Mouse (Mus musculus) cerebellum, postnatal 4 days (tissue): ENCODE measurements around the gene Ncor1.
"Not testable (repeated sequence)": the region's sequence is repeated elsewhere in the genome, so short reads cannot be mapped to it uniquely, and the experiment has no call there.

ENCODE experiments used
- DNase-seq, 2 experiments: peaks; one replicate each; pipeline ENCODE4 v3.0.0; 2022; ENCODE audit warnings: low spot score in 2 of 2, mixed read lengths in 1 of 2

The Ncor1 gene

GRCm38 (mm10) chr11:62458780-62459179 is 439 bp upstream of the Ncor1 start:
- no peak for DNase-seq

DNA sequence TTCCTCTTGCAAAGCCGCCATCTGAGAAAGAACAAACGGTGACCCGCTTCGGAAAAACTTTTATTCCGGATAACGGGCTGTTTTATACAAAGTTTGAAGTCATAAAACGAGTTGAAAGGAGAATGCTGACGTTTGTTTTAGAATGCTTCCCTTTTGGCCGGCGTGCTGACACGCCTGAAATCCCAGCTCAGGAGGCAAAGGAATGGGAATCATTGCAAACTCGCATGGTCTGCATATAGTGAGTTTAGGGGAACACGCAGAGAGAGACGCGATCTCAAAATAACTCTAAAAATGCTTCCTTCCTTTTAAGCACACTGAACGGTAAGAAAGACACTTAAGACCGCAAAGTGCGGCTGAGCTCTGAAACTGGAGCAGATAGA is 460 bp downstream of the Ncor1 start:
- DNase-seq = peak in 1 of 2 experiments; percentile 1

- peak; percentile 69 to 81 for DNase-seq
Observed at GRCm38 (mm10) chr11:62457241-62457890, 975 bp downstream of the Ncor1 start.

DNA sequence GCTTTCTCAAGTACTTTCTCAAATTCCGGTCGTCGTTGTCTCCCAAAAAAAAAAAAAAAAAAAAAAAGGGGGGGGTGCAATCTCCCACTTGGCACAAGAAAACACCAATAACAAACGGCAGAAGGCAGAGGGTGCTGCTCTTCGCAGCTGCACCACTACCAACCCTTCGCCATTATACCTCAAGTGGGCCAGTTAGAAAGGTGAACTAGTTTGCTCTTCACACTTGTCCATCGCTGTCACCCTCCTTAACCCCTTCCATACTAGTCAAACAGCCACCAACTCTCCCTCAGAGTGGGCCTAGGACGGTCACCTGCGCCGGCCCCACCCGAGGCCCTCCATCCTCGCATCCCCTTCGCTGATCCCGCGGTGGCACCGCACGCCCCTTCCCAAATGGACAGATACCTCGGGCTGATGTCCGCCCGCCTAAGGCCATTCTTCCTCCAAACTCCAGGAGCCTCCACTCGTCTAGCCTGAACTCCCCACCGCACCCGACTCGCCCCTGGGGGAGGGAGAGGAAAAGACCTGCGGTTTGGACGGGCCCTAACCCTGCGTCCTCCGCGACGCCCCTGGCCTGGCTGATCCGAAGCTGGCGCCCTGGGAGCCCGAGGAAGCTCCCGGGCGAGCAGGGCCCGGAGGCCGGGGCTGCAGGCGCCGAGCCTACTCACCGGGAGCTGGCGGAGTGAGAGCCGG is 1.7 kb downstream of the Ncor1 start:
- peak; percentile 24 to 47 for DNase-seq

GRCm38 (mm10) chr11:62456021-62456482 is 2.3 kb downstream of the Ncor1 start:
- no peak for DNase-seq

DNA sequence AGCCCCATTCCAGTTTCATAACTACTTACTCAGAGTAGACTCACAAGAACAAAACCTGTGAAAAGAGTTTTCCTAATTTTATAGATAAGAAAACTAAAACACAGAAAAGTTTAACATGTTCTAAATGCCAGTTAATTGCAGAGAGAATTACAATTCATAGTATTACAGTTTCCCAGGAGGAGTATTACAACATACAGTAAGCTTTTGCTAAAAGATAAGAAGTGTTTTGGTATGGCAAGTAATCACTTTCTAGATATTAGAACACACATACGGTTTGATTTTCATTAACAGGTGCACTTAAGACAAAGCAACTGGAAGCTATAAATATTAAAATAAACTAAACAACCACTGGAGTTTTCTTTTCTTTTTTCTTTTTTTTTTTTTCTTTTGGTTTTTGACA is 3.1 kb downstream of the Ncor1 start:
- no peak for DNase-seq

DNA sequence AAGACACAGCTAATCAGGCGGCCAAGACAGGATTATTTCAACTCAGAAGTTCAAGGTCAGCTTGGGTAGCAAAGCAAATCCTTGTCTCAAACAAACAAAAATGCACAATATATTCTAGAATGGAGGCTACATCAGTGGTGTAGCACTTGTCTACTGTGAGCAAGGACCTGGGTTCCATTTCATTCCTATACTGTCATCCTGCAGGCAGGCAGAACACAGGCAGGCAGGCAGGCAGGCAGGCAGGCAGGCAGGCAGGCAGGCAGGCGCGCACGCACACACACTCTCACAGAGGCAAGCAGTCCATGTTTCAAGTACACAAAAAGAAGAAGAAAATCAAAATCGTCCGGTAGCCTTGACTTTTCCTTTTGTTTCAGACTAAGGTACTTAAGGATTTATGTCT is 9.4 kb downstream of the Ncor1 start:
- DNase-seq = no peak

DNA sequence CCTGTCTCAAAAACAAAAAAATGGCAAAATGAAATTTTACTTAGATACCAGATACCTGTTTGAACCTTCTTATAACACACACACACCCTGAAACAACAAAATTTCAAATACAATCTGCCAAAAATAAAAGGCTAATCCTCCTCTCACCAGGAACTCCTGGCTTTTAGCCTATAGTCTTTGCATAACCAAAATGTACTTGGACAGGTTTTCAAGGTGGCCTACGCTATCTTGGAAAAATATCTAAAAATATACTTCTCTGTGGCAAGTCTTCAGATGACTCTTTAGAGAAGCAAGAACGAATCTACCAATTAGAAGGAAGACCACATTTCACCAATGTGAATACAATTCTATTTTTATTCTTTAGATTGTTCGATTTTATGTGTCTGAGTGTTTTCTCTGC is 12.5 kb downstream of the Ncor1 start:
- DNase-seq = no peak

DNA sequence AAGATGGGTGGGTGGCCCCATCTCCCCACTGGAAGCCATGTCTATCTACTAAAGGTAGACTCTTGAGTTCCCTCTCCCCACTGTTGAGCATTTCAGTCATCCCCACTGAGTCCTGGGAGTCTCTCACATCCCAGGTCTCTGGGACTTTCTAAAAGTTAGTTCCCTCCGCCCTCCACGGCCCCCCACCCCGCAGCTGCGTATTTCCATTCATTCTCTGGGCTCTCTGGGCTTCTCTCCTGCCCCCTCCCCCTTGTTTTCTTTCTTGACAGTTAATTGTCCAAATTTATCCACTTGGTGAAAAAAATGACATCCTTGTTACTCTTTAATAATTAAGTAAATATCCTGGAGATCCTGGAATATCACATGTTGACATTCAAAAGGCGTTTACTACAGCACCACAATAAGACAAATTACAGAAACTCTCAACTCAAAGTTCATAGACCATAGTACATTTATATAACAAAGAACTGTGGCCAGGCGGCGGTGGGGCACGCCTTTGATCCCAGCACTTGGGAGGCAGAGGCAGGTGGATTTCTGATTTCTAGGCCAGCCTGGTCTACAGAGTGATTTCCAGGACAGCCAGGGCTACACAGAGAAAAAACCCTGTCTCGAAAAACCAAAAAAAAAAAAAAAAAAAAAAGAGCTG is 17.5 kb downstream of the Ncor1 start:
- no peak for DNase-seq

GRCm38 (mm10) chr11:62432211-62432610 is 26.1 kb downstream of the Ncor1 start:
- DNase-seq = no peak

DNA sequence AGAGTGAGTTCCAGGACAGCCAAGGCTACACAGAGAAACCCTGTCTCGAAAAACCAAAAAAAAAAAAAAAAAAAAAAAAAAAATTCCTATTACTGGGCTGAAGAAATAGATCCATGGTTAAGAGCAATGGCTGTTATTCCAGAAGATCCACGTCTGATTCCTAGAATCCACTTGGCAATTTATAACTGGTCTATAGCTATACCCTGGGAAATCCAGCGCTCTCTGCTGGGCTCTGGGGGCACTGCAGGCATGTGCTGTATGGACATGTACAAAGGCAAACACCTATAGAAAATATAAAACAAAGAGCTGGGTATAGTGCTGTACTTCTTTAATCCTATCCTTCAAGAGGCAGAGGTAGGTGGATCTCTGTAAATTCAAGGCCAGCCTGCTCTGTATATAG is 31.2 kb downstream of the Ncor1 start:
- DNase-seq = no peak

DNA sequence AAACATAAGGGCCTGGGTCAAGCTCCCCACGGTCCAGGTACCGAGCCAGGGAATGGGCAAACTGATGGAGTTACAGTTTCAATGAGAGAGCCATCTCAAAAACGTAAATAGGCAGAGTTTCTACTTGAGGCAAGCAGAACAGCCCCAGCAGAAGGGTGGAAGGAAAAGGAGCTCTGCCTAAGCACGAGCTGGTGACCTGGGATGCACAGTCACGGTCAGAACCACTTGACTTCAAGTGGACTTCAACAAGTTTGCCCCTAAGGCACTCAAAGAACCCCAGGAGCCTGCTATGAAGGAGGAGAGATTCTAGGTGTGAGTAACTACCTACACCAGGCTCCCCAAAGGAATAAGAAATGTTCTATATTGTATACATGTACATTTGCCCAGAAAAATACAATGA is 32.1 kb downstream of the Ncor1 start:
- DNase-seq = no peak

GRCm38 (mm10) chr11:62424525-62424924 is 33.8 kb downstream of the Ncor1 start:
- no peak for DNase-seq

GRCm38 (mm10) chr11:62415026-62415425 is 43.3 kb downstream of the Ncor1 start:
- no peak for DNase-seq

GRCm38 (mm10) chr11:62409611-62410010 is 48.7 kb downstream of the Ncor1 start:
- DNase-seq = no peak

GRCm38 (mm10) chr11:62408848-62409247 is 49.5 kb downstream of the Ncor1 start:
- DNase-seq = no peak

DNA sequence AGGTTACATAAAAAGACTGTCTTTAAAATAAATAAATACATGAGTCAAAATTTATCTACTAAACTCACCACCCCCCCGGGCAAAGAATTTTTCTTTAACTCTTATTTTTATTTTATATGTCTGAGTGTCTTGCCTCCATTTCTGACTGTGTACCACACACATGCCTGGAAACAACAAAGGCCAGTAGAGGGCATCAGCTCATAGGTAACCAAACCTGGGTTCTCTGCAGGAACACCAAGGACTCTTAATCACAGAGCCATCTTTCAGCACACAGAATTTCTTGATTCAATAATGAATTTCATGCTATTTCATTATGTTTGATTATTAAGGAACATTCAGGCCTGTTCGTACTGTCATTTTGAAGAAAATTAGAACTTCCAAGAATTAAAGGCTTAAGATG is 61.9 kb downstream of the Ncor1 start:
- DNase-seq = peak in 1 of 2 experiments; percentile 19

DNA sequence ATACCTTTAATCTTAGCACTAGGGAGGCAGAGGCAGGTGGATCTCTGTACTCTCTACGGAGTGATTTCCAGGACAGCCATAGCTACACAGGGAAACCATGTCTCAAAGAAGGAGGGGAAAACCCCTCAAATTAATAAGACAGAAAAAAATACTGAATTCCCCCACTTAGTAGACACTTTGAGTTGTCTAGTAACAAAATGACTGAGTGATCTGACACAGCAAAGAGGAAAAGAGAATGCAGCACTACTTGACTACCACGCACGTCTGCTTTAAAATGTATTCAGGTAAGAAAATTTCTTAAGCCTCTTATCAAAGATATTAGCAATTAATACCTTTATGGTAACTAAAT is 70.0 kb downstream of the Ncor1 start:
- DNase-seq = no peak

- DNase-seq = no peak
Observed at GRCm38 (mm10) chr11:62387608-62388330, 70.6 kb downstream of the Ncor1 start.

- not testable (repeated sequence) for DNase-seq
Observed at GRCm38 (mm10) chr11:62377202-62377851, 81.0 kb downstream of the Ncor1 start.

DNA sequence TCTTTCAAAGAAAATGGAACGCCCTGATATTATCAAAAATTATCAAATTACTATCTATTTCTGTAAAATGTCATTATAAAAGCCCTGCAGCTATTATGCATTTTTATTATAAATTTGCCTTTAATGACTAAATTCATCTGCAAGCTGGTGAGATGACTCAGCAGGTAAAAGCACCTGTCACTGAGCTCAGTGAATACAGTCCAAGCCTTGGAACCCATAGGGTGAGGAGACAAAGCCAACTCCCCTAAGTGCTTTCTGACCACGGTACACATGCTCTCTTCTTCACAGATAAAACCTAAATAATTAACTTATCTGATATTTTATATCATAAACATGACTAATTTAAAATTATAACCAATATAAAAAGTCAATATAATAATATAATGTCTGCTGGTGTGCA is 86.6 kb downstream of the Ncor1 start:
- no peak for DNase-seq

DNA sequence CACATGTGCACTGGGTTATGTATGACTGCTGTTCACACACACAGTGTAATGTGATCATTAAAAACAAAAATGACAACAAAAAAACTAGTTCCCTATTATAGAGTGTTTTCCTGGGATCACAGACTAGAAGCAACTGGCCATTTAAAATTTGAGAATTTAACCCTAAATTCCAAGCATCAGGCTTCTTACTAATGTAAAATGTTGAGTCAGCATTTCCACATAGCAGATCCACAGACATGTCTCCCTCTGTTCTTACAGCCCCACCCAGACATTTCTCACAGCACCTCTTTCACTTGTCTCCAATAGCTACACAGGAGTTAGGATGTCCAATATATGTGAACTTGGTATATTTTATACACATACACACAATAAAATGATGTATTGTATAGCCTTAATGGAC is 88.4 kb downstream of the Ncor1 start:
- no peak for DNase-seq
